Mouse (Mus musculus) erythroblast, adult 5-6 weeks (primary cell): ENCODE results near the gene Tmem145. TPM values are rescaled to one million over a fixed set of nuclear protein-coding genes. Genes with fewer than 3 reads are reported as not detected.
A peak's percentile ranks its signal among the peaks of the same experiment; 100 is the strongest.

Experiments used
- ATAC-seq: replicated peaks from 2 replicates; pipeline ENCODE4 v1.8.0; 2016; ENCODE audit warnings: moderate number of reproducible peaks, mild to moderate bottlenecking, moderate TSS enrichment, inconsistent platforms; ENCODE audit not compliant: poor library complexity, low FRiP score, severe bottlenecking
- total RNA-seq, 2 experiments: library from RNA; stranded (forward) in 1 of 2; stranded (reverse) in 1 of 2; fragments of 150-400 nt in 1 of 2; fragments of 200-764, 138-1000 nt in 1 of 2; gene quantifications; 2 replicates each; pipeline versions ENCODE4 v1.2.3 to v1.2.4; 2015 to 2017; ENCODE audit warnings: low replicate concordance in 2 of 2

Gene Tmem145
- total RNA-seq, 2 experiments from 2014 or later: not detected

- no peak for ATAC-seq
Observed at GRCm38 (mm10) chr7:25290463-25290862, 15.4 kb upstream of the Tmem145 start.

DNA sequence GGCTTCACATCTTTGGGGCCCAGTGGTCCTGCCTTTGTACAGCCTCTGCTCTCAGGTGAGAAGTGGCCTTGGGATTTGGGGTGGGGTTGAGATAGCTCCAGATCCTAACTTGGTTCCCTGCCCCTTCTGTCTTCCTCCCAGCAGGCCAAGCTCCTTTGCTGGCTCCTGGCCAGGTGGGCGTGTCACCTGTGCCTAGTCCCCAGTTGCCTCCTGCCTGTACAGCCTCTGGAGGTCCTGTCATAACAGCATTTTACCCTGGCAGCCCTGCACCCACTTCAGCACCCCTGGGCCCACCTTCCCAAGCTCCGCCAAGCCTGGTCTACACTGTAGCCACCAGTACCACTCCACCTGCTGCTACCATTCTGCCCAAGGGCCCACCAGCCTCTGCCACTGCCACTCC, 15.0 kb upstream of the Tmem145 start:
- no peak for ATAC-seq

DNA sequence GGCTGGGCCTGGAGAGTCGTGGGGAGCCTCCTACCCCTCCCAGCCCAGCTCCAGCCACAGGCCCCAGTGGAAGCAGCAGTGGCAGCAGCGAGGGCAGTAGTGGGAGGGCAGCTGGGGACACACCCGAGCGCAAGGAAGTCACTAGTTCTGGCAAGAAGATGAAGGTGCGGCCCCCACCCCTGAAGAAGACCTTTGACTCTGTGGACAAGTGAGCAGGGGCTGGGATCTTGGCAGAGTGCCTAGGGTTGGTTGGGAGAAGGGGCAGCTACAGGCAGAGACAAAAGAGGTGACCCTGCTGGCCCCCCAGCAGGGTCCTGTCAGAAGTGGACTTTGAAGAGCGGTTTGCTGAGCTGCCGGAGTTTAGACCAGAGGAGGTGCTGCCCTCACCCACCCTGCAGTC, 13.8 kb upstream of the Tmem145 start:
- ATAC-seq: no peak

DNA sequence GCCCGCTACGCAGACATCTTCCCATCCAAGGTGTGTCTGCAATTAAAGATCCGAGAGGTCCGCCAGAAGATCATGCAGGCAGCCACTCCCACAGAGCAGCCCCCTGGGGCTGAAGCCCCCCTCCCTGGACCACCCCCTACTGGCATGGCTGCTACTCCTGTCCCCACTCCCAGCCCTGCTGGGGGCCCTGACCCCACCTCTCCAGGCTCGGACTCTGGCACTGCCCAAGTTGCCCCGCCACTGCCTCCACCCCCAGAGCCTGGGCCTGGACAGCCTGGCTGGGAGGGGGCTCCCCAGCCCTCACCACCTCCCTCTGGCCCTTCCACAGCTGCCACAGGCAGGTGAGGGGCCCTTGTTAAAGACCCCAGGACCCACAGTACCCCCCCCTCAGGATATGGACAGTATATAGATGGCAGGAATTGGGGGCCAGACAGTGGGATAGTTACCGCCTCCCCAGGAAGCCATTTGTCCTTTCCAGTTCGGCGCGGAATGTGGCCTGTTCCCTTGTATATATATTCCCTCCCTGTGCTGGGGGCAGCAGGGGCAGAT, 12.6 kb upstream of the Tmem145 start:
- no peak for ATAC-seq

DNA sequence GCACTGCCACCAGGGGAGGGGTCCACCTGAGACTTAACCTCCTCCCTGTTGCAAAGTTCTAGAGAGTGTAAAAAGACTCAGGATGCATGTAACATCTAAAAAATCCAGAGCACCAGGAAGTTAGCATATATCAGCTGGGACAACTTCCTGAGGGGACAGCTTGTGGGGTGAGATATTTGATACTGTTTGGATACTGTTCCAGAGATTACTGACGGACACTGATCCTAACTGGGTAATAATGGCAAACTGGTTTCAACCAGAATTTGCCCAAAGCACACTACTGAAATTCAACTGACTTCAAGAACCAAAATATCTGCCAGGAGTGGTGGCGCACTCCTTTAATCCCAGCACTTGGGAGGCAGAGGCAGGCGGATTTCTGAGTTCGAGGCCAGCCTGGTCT, 11.4 kb upstream of the Tmem145 start:
- no peak for ATAC-seq

GRCm38 (mm10) chr7:25294960-25295722, 10.8 kb upstream of the Tmem145 start:
- ATAC-seq: no peak

- ATAC-seq: 0 out of 2 replicates have a peak, but pooled peaks have one; percentile 42
Observed at GRCm38 (mm10) chr7:25296945-25297453, 8.9 kb upstream of the Tmem145 start.

- 0 out of 2 replicates have a peak, but pooled peaks have one; percentile 27 for ATAC-seq
Observed at GRCm38 (mm10) chr7:25297454-25298325, 8.2 kb upstream of the Tmem145 start, which contains the start of gene Pafah1b3. Gene Pafah1b3, minus strand, starts transcription at chr7:25297986.

- ATAC-seq: peak; percentile 34; the same call in 1 of the 2 replicates
Observed at GRCm38 (mm10) chr7:25301063-25301462, 4.8 kb upstream of the Tmem145 start, which contains the start of gene Prr19. Gene Prr19, plus strand, starts transcription at chr7:25301411.

DNA sequence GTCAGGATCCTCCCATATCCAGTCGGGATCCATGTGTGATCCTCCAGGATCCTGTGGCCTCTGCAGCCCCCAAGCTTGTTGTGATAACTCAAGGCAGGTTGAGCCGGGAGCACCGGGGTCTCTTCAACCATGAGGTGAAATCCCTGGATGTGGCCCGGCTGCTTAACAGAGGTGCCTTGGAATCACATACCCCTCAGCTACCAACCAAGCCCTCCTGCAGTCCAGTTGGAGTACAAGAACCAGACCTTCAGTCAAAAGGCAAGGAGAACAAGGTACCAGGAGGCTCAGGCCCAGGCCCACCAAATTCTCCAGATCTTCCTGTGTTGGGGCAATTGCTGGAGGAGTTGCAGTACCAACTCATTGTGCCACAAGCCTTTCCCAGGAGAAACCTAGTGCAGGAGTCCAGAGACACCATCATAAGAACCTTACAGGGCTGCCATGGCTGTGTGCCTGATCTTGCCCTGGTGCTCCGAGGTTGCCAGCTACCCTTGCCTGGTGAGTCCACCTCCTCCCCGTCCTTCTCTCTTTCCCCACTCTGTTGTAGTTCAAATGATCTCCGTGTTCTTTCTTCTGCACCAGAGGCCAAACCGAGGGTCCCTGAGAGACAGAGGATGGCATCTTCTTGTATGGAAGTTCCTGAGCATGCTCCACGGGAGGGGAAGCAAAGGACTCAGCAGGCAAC, 2.8 kb upstream of the Tmem145 start:
- no peak for ATAC-seq

GRCm38 (mm10) chr7:25303685-25304006, 2.3 kb upstream of the Tmem145 start:
- no peak for ATAC-seq

DNA sequence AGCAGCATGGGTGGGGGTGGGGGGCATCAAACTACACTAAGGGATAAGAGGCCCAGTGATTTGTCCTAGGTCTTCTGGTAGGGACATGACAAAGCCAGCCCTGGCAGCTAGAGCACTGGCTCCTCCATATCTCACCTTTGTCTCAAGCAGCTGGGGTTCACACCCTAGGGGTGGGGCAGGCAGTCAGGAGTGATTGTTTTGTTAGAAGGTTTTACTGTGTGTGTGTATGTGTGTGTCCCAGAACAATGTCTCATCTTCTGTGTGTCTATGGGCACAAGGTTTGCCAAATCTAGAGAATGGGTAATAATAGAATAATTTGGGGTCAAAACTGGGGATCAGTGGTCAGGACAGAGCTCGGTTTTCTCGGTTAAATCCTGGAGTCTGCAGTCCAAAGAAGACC, 425 bp upstream of the Tmem145 start:
- ATAC-seq: no peak

DNA sequence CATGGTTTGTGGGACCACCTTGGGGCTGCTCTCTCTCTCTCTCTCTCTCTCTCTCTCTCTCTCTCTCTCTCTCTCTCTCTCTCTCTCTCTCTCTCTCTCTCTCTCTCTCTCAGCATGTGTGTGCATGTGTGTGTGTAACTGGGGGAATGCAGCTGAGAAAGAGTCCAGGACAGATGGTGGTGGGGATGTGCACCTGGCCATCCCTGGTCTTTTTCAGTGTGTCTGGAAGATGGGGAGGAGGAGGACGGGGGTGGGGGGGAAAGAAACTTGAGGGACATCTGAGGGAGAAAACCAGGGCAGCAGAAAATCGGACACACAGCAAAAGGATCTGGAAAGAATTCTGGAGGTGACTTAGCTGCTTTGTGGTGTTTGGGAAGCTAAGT, 699 bp downstream of the Tmem145 start:
- ATAC-seq: no peak

GRCm38 (mm10) chr7:25308702-25309318, 2.9 kb downstream of the Tmem145 start:
- ATAC-seq: no peak

DNA sequence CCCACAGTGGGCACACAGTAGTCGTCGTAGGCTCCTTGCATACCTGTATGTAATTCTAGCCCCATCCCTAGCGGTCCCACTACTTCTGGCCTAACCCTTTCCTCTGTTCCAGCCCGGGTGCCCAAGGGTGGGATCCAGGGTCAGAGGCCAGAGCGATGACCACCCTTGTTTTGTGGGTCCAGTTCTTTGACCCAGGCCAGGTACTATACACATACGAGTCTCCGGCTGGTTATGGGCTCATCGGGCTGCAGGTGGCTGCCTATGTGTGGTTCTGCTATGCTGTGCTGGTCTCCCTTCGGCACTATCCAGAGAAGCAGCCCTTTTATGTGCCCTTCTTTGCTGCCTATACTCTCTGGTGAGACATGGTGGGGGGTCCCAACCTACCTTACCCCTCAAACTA, 3.5 kb downstream of the Tmem145 start:
- no peak for ATAC-seq

GRCm38 (mm10) chr7:25311193-25311592, 5.3 kb downstream of the Tmem145 start:
- no peak for ATAC-seq

GRCm38 (mm10) chr7:25313325-25313724, 7.4 kb downstream of the Tmem145 start:
- no peak for ATAC-seq

DNA sequence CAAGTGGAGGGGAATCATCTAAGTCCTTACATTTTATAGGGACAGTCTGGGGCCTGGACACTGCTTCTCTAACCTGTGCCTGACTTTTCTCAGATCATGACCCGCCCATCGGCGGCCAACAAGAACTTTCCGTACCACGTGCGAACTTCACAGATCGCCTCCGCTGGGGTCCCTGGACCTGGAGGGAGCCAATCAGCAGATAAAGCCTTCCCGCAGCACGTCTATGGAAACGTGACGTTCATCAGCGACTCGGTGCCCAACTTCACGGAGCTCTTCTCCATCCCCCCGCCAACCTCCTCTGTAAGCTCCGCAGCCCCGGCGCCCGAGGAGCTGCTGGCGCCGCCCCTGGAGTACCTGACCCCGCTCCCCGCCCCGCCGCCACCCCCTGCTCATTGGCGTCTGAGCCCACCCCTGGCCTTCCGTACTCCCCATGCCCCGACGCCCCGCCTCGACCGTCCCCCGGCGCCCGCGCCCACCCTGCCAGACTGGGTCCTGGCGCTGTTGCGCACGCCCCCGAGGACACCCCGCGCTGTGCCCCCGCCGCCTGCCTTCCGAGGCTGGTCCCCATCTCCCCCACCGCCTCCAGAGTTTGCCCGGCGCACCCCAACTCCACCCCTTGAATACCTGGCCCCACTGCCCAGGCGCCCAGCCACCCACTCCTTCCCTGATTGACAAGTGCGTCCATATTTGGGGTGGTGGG, 8.8 kb downstream of the Tmem145 start:
- no peak for ATAC-seq
